Mouse (Mus musculus) R1 (cell line): ENCODE results near the gene Csn1s2a.
A peak's percentile ranks its signal among the peaks of the same experiment; 100 is the strongest.

ENCODE experiments used
- DNase-seq: peaks from one replicate; pipeline ENCODE4 v3.0.0-alpha.2; 2018; ENCODE audit warnings: low read depth, low spot score

Csn1s2a gene

GRCm38 (mm10) chr5:87774267-87774666, at the start of gene Csn1s2a:
TSS of gene Csn1s2a (plus strand) at chr5:87774567.
- no peak for DNase-seq

- DNase-seq: no peak
Observed at GRCm38 (mm10) chr5:87734821-87735220, 39.5 kb upstream of the Csn1s2a start.

GRCm38 (mm10) chr5:87753471-87753870, 20.9 kb upstream of the Csn1s2a start:
- DNase-seq: no peak

- DNase-seq: no peak
Observed at GRCm38 (mm10) chr5:87764546-87764945, 9.8 kb upstream of the Csn1s2a start.

DNA sequence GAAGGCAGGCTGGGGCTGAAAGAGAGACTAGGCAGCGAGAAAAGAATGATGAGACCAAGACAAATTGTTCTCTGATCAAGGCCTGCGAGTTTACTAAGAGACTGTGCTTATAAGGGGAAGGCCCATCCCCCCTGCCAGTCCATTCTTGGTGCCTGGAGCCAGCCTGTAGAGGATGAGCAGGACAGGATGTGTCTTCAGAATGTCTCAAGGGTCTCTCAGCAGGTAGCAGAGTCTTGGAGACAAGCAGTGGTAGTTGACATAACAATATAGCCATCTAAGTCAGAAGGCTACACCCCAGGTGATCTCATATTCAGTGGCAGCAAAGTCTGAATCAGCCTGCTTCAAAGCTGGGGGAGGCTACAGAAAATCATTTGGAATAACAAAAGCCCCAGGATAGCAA, 2.2 kb upstream of the Csn1s2a start:
- peak; percentile 94 for DNase-seq

DNA sequence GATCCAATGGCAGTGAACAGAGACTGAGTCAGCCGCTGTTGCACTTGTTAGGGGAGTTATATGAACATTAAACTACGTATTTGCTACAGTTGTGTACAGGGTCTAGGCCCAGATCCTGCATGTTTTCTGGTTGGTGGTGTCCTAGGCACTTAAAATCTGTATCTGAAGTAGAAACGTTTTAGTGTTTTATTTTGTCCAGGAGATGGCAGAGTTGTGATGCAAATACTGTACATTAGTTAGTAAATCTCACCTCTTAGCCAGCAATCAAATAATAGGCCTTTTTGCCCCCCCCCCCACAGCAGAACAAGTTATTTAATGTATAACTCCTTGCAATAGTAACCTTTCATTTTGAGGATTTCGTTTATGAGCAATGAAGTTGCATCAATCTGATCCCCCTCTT, 8.4 kb downstream of the Csn1s2a start:
- DNase-seq: no peak

DNA sequence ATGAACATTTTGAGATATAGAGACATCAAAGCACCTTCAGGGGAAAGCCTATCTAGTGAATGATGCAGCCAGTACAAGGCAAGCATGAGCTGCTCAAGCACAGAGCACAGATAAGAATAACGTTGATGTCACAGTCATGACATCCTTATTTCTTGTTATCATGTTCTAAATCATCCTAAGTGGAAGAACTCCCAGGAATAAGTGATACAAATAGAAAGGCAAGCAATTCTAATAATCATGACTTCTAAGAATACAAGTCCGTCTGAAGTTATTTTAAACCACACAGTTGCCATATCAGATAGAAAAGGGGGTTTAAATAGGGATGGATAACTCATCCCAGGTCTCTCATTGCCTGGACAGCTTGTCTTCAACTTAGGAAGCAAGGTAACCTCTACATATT, 33.4 kb downstream of the Csn1s2a start, which contains the start of gene Csn1s2b:
Gene Csn1s2b, plus strand, starts transcription at position 301 of the 400 bp plus-strand sequence.
- DNase-seq: no peak

DNA sequence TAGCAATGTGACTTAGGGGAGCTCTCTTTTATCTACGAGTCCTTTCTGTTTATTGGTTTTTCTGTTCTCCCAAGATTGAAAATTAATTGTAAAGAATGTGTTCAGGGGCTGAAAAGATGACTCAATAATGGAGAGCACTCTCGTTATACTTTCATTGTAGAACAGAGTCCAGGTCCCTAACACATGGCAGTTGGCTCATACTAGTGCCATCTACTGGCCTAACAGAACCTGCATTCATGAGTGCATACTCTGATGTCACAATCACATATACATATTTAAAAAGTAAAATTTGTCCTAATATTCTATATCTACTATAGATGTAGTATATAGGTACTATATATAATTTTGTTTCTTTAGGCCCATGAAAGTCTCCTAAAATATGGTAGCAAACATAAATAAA, 34.9 kb downstream of the Csn1s2a start:
- peak; percentile 8 for DNase-seq

DNA sequence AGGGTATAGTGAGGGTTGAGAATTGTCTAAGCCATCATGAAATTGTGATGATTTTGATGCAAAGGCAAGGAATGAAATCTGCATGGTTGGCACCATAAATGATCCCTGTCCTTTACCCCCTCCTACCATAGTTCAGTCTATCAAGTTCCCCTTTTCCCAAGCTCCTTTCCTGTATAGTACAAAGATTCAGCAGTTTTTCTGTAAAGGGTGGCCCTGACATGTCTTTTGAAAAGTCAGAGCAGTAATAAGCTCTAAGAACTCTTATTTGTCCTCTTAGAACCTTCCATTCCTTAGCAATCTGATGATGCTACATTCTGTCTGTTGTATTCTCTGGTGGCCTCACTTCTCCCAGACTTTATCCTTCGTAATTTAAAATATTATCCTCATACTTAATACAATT, 51.0 kb downstream of the Csn1s2a start, which contains the start of gene Prr27:
Gene Prr27, plus strand, starts transcription at position 301 of the 400 bp plus-strand sequence.
- no peak for DNase-seq
